Mouse (Mus musculus): ENCODE measurements around the gene Tmem238l. TPM values are rescaled to one million over a fixed set of nuclear protein-coding genes. Genes with fewer than 3 reads are reported as not detected.

Tmem238l gene
- 0.06 TPM in 1 of 2 replicates, not detected in the other for polyA plus RNA-seq (2012; rRNA removed)

DNA sequence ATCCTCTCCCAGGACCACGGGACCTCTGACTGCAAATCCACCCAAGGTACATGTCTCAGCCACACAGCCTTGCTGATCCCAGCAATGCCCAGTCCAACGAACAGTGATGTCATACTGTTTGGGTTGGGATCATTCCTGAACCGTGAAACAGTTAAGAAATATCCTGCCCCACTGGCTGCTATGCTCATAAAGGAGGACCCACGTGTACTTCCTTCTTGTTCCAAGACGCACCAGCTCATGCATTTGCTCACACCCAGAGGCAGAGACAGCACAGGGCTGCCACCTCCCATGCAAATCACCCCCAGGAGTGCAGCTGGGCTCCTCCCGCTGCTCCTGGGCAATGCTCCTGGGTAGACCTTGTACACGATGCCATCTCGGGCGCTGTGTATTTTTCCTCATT lies at the start of gene Tmem238l:
Gene Tmem238l, plus strand, starts transcription at position 336 of the 400 bp plus-strand sequence.

DNA sequence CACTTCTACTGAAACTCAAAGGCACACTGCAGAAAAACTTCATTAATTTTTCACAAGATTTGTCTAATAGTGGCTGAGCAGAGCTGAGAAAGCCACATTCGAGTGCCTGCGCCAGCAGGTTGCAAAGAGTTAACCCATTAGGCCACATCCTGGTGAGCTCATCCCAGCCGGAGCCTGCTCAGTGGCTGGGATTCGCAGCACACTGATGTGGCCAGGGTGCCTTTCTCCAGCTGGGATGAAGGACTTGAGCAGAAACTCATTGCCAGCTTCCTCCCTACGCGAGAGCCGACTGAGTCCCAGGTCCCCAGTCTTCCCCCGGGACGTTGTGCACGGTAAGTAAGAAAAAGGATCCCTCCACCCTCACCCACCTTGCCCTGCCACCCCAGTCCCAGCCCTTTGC lies 44.6 kb upstream of the Tmem238l start, which contains the start of gene Pirt:
Gene Pirt, plus strand, starts transcription at position 171 of the 400 bp plus-strand sequence.

Other genes with a start within 250 kb of the Tmem238l start
- gene Pirt, start 44.7 kb upstream of the Tmem238l start, polyA plus RNA-seq (2012; rRNA removed), result 1.0 and 6.1 TPM in 2 replicates
- gene Tmem220, start 68.5 kb downstream of the Tmem238l start, polyA plus RNA-seq (2012; rRNA removed), result 0.86 TPM in 2 replicates
- gene Adprm, start 96.0 kb downstream of the Tmem238l start, polyA plus RNA-seq (2012; rRNA removed), result 30.3 and 32.3 TPM in 2 replicates
- 6.9 and 7.3 TPM in 2 replicates for gene Sco1, start 96.0 kb downstream of the Tmem238l start, polyA plus RNA-seq (2012; rRNA removed)
- gene Myh3, start 121.7 kb downstream of the Tmem238l start, polyA plus RNA-seq (2012; rRNA removed), result 0.41 and 38.5 TPM in 2 replicates
- gene Myh2, start 214.4 kb downstream of the Tmem238l start, polyA plus RNA-seq (2012; rRNA removed), result 0.07 and 0.09 TPM in 2 replicates
- gene Myh1, start 243.4 kb downstream of the Tmem238l start, polyA plus RNA-seq (2012; rRNA removed), result 0.01 and 0.33 TPM in 2 replicates

Data from central nervous system, embryonic 14 days (tissue).